8 mouse cellular contexts compared by ENCODE assay signal in genomic region chr12:69924012-69924411, GRCm38 (mm10). TPM values are rescaled to one million over a fixed set of nuclear protein-coding genes. Genes with fewer than 3 reads are reported as not detected.
A peak's percentile ranks its signal among the peaks of the same experiment; 100 is the strongest.
DNase-seq lines count a peak whose midpoint lies in the region; ATAC-seq and TF ChIP-seq lines count a peak whose summit lies in the region.

No protein-coding gene starts in this region.

- WGBS in lung, adult 2 months = 13% methylated on average over 5 of the region's 5 CpGs

- peak; percentile 6 to 33 for DNase-seq in adrenal gland, adult 18-20 months (ENCODE audit: low spot score in 2 of 2)
- no peak for DNase-seq in adrenal gland, postnatal 4 days (ENCODE audit: low spot score in 2 of 2)
- peak; percentile 22 to 24 for DNase-seq in layer of hippocampus, postnatal 10 days (ENCODE audit: low spot score in 2 of 2)
- no peak for DNase-seq in layer of hippocampus, adult 9-11 months
- DNase-seq in adrenal gland, postnatal 25 days = peak; percentile 7
- no peak for DNase-seq in lung, adult 2 months
- DNase-seq in thymus, postnatal 0 days (ENCODE audit: low spot score) = peak; percentile 66

- H3K4me3 ChIP-seq in lung, adult 2 months (replicated peaks; ENCODE audit: extremely low read depth, low read depth, low read length) = no peak overlapping the region

- no peak for TF ChIP-seq POLR2A in lung, adult 2 months (IDR thresholded peaks at IDR 0.05; ENCODE audit: borderline replicate concordance, extremely low read depth, low read depth, low read length)

- TF ChIP-seq CTCF in lung, adult 2 months (IDR thresholded peaks at IDR 0.05; ENCODE audit: insufficient read depth, low read length) = peak; percentile 53; the same call in 1 of the 2 replicates

- H3K4me1 ChIP-seq in lung, adult 2 months (ENCODE audit: control insufficient read depth, insufficient read depth, low read length) = no peaks in the 10 kb centered on the region

- peak; percentile 71 for ATAC-seq in granulocyte monocyte progenitor cell, adult 5-6 weeks (replicated peaks; ENCODE audit: poor library complexity, severe bottlenecking)

RNA-seq across cellular contexts. Expression of gene Map4k5, which starts 31.0 kb away (rescaled TPM):
- total RNA-seq in adrenal gland, adult 18-20 months (2021) = 10 to 100 TPM; 24.3 to 27.3 TPM
- total RNA-seq in adrenal gland, postnatal 4 days (2021) = 10 to 100 TPM; 41.2 to 45.8 TPM
- 10 to 100 TPM; 46.1 to 47.5 TPM for total RNA-seq in layer of hippocampus, postnatal 10 days (2021)
- 35.4 and 37.4 TPM in 2 replicates for total RNA-seq in adrenal gland, postnatal 25 days (2021)
- 14.8 and 18.8 TPM in 2 replicates for total RNA-seq in granulocyte monocyte progenitor cell, adult 5-6 weeks (2014; fragmentation: Nextera tagmentation)
- total RNA-seq in granulocyte monocyte progenitor cell, adult 5-6 weeks (2017) = 16.4 and 24.1 TPM in 2 replicates
- polyA plus RNA-seq in lung, adult 2 months (2012; rRNA removed) = 11.4 and 16.6 TPM in 2 replicates
- polyA plus RNA-seq in thymus, postnatal 0 days (2015; fragmentation: Nextera tagmentation; extraction: Ambion mirVana) = 11.9 and 15.3 TPM in 2 replicates

RNA-seq across cellular contexts. Expression of gene Atl1, which starts 31.6 kb away (rescaled TPM):
- total RNA-seq in adrenal gland, adult 18-20 months (2021) = 1 to 10 TPM; 4.9 to 8.9 TPM
- total RNA-seq in adrenal gland, postnatal 4 days (2021) = 10 to 100 TPM; 13.7 to 14.3 TPM
- total RNA-seq in layer of hippocampus, postnatal 10 days (2021) = 100 to 1,000 TPM; 200 to 201 TPM
- total RNA-seq in adrenal gland, postnatal 25 days (2021) = 6.3 and 8.0 TPM in 2 replicates
- total RNA-seq in granulocyte monocyte progenitor cell, adult 5-6 weeks (2014; fragmentation: Nextera tagmentation) = 0.11 TPM in 1 of 2 replicates, not detected in the other
- total RNA-seq in granulocyte monocyte progenitor cell, adult 5-6 weeks (2017) = 1.4 and 4.5 TPM in 2 replicates
- polyA plus RNA-seq in lung, adult 2 months (2012; rRNA removed) = 1.3 and 2.0 TPM in 2 replicates
- polyA plus RNA-seq in thymus, postnatal 0 days (2015; fragmentation: Nextera tagmentation; extraction: Ambion mirVana) = 1.8 and 1.9 TPM in 2 replicates

Comparison
In these comparisons a context has a peak if more than half of its experiments do, and no peak if none do; other contexts are left out.
1. DNase-seq: peak in adrenal gland, adult 18-20 months (2 of 2), layer of hippocampus, postnatal 10 days (2 of 2), adrenal gland, postnatal 25 days (single experiment) and thymus, postnatal 0 days (single experiment); none in adrenal gland, postnatal 4 days (0 of 2), layer of hippocampus, adult 9-11 months (single experiment) and lung, adult 2 months (single experiment).
2. RNA of gene Atl1, which starts 31.6 kb away (total RNA-seq): 200 to 201 TPM in layer of hippocampus, postnatal 10 days; 13.7 to 14.3 TPM in adrenal gland, postnatal 4 days, 4.9 to 8.9 TPM in adrenal gland, adult 18-20 months, 6.3 to 8.0 TPM in adrenal gland, postnatal 25 days and 0.11 to 4.5 TPM in granulocyte monocyte progenitor cell, adult 5-6 weeks; every median in the first group is over 10 times any median in the second.